Mouse (Mus musculus): ENCODE measurements around the gene Gm21627.
"Not testable (repeated sequence)": the region's sequence is repeated elsewhere in the genome, so short reads cannot be mapped to it uniquely, and the experiment has no call there.

The Gm21627 gene

GRCm38 (mm10) chrY:63228127-63228526 is at the start of gene Gm21627:
Gm21627 (plus strand) TSS chrY:63228427.
- not testable (repeated sequence) for DNase-seq (ENCODE audit: low spot score)
